Mouse (Mus musculus) limb, embryonic 12.5 days (tissue): ENCODE data around the gene Dnmt1. TPM values are rescaled to one million over a fixed set of nuclear protein-coding genes. Genes with fewer than 3 reads are reported as not detected.

Experiments
- ATAC-seq: fragments of 200-750 bp; cut with Nextera tagmentation; 2 replicates; pipeline ENCODE4 v1.8.0; 2017; ENCODE audit warnings: low read depth, moderate TSS enrichment; ENCODE audit not compliant: insufficient number of reproducible peaks, insufficient read depth, low FRiP score, low TSS enrichment
- H3K27ac ChIP-seq: fragments of 300-500 bp; sonication (generic); 2 replicates; pipeline ENCODE4 v1.5.1; 2016; ENCODE audit warnings: mild to moderate bottlenecking, moderate library complexity
- H3K27me3 ChIP-seq: fragments of 300-500 bp; sonication (generic); 2 replicates; pipeline ENCODE4 v1.6.1; 2016; ENCODE audit warnings: mild to moderate bottlenecking, moderate library complexity
- H3K36me3 ChIP-seq: fragments of 300-500 bp; sonication (generic); 2 replicates; pipeline ENCODE4 v1.6.1; 2016; ENCODE audit warnings: mild to moderate bottlenecking, moderate library complexity
- H3K4me1 ChIP-seq: fragments of 300-500 bp; sonication (generic); replicated peaks from 2 replicates; pipeline ENCODE4 v1.6.1; 2016
- H3K4me2 ChIP-seq: fragments of 300-500 bp; sonication (generic); 2 replicates; pipeline ENCODE4 v1.6.1; 2016; ENCODE audit warnings: mild to moderate bottlenecking, moderate library complexity
- H3K4me3 ChIP-seq: fragments of 300-500 bp; sonication (generic); replicated peaks from 2 replicates; pipeline ENCODE4 v1.5.1; 2016; ENCODE audit warnings: mild to moderate bottlenecking
- H3K9ac ChIP-seq: fragments of 300-500 bp; sonication (generic); replicated peaks from 2 replicates; pipeline ENCODE4 v1.6.1; 2016; ENCODE audit warnings: mild to moderate bottlenecking, moderate library complexity
- H3K9me3 ChIP-seq: fragments of 300-500 bp; sonication (generic); 2 replicates; pipeline ENCODE4 v1.6.1; 2016; ENCODE audit warnings: mild to moderate bottlenecking, moderate library complexity
- WGBS: fragments of 180-500 bp; shearing (Covaris S2); methylation state at CpG from one replicate; pipeline ENCODE4 v1.1.7; 2016; 5-methylcytosine and 5-hydroxymethylcytosine counted together
- polyA plus RNA-seq: library from polyadenylated mRNA; unstranded; fragments of >200 nt; fragmentation: Nextera tagmentation; extraction: Ambion mirVana; gene quantifications from 2 replicates; pipeline ENCODE4 v1.2.1, GENCODE M21; 2016

The Dnmt1 gene
- polyA plus RNA-seq, 1 experiment from 2014 or later: 135 TPM

GRCm38 (mm10) chr9:20976961-20977689 lies 17.4 kb upstream of the Dnmt1 start:
- H3K9me3 ChIP-seq: no peaks in the 10 kb centered on the region
- H3K27me3 ChIP-seq: no peaks in the 10 kb centered on the region
- 2% methylated on average over 4 of the region's 4 CpGs for WGBS
- peak overlapping the region; percentile 85 for H3K4me3 ChIP-seq
- peak overlapping the region; percentile 99 for H3K27ac ChIP-seq
- peak overlapping the region; percentile 93 for H3K4me2 ChIP-seq
- no peak for ATAC-seq
- H3K36me3 ChIP-seq: no peaks in the 10 kb centered on the region
- peaks cover 40% of the 10 kb centered on the region for H3K4me1 ChIP-seq
- H3K9ac ChIP-seq: peak overlapping the region; percentile 91; the same call in 1 of the 2 replicates

DNA sequence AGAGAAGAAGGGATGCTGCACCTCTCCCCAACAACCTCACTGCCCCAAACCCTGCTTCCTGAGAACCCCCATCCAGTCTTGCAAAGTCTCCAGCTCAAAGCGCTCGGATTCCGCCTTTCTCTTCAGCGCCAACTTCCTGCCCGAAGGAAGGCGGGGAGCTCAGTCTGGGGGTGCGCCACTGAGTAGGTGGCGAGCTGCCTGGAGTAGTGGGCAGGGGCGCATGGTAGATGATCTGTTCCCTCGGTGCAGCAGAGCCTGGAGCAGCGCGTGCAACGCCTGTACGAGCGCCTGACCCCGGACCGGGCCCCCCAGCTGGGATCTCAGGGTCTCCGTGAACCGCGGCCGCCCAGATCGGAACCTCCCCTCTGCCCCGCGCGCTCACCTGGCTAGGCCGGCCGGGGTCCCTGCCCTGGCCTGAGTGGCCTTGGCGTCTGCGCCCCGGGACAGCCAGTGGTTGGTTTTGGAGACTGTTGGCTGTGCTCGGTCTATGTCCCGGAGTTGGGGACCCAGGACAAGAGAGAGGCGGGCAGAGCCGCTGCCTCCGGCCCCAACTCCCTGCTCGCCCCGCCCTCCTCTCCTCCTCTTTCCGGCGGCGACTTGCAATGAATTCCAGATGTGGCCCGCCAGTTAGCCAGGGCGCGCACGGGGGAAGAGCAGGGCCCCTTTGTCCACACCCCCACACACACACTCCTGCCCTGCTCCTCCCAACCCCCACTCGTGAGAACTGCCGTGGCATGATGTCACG lies 16.7 kb upstream of the Dnmt1 start, which contains the start of gene S1pr2:
TSS of gene S1pr2 (minus strand) at position 566 of the 745 bp plus-strand sequence.
- no peaks in the 10 kb centered on the region for H3K36me3 ChIP-seq
- peak within 1 kb of the TSS; percentile 91 for H3K9ac ChIP-seq
- WGBS: under 1% methylated on average over 45 of the region's 47 CpGs
- peak within 1 kb of the TSS; percentile 99 for H3K27ac ChIP-seq
- H3K4me1 ChIP-seq: peaks cover 47% of the 10 kb centered on the region
- H3K9me3 ChIP-seq: no peaks in the 10 kb centered on the region
- H3K4me3 ChIP-seq: peak within 1 kb of the TSS; percentile 85
- ATAC-seq: peak; percentile 82
- H3K27me3 ChIP-seq: no peaks in the 10 kb centered on the region
- H3K4me2 ChIP-seq: peak within 1 kb of the TSS; percentile 93

DNA sequence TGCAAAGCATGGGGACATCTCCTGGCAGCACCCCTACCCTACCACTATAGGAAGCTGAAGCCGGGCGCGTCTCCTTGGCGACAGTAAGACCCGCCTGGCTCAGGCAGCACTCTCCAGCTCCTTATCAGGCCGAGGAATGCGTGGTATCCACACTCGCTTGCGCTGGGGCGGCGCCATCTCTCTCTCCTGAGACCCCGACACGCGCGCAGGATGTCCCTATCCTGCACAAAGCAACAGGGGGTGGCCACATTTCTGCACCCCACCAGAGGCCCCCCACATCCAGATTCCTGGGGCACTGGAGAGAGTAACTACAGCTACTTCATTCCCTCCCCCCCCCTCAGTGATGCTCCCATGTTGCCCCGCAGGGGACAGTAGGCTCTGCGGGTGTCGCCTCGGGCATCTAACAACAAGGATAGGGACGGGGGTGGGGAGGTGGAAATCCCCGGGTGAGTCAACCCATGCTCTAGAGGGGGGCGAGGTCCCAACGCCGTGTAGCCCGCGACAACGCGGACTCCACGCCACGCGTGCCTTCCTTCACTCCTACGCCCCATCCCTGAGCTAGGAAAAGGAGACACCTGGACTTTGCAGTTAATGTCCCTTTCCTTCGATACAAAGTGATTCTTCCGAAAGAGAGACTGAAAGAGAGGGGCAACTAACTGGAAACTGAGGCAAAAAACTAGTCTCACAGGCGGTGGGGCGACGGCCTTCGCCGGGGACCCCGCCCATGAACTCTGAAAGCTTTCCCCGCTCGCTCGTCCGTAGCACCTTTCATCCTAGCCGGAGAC lies 15.9 kb upstream of the Dnmt1 start:
- Histone ChIP-seq H3K4me1 (peaks cover 54% of the 10 kb centered on the region), H3K4me2 (peak overlapping the region; percentile 93), H3K36me3 (peaks cover 1% of the 10 kb centered on the region; the same call in 1 of the 2 replicates), H3K27me3 (no peaks in the 10 kb centered on the region), H3K9me3 (no peaks in the 10 kb centered on the region), H3K4me3 (peak overlapping the region; percentile 85), H3K9ac (peak overlapping the region; percentile 91), H3K27ac (peak overlapping the region; percentile 99)
- under 1% methylated on average over 45 of the region's 45 CpGs for WGBS
- no peak for ATAC-seq

DNA sequence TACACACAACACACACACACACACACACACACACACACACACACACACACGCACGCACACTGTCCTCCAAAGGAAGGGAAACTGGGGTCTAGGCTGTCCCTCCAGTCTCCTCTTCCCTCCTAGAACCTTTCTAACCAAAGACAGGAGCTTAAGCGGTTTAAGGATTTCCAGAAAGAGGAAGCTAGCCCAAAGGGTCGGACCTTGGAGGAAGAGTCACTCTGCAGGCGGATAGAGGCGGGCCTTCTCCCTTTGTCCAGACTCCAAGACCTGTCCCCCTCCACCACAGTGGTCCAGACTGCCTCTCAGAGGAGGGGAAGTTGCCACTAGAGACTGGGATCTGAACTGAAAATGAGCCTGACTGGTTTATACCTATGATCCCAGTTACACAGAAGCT lies 14.0 kb upstream of the Dnmt1 start:
- peaks cover 16% of the 10 kb centered on the region for H3K36me3 ChIP-seq
- H3K9ac ChIP-seq: peak overlapping the region; percentile 5; the same call in 1 of the 2 replicates
- no peak for ATAC-seq
- no peaks in the 10 kb centered on the region for H3K9me3 ChIP-seq
- peak overlapping the region; percentile 85 for H3K4me3 ChIP-seq
- WGBS: 47% methylated on average over 4 of the region's 6 CpGs
- peaks cover 54% of the 10 kb centered on the region for H3K4me1 ChIP-seq
- H3K27ac ChIP-seq: peak overlapping the region; percentile 95
- H3K27me3 ChIP-seq: no peaks in the 10 kb centered on the region
- peak overlapping the region; percentile 93 for H3K4me2 ChIP-seq

GRCm38 (mm10) chr9:20973001-20973681 lies 13.5 kb upstream of the Dnmt1 start:
- Histone ChIP-seq H3K27ac (peak overlapping the region; percentile 95), H3K4me1 (peaks cover 54% of the 10 kb centered on the region)
- WGBS: 71% methylated on average over 4 of the region's 4 CpGs

GRCm38 (mm10) chr9:20972141-20972992 lies 12.7 kb upstream of the Dnmt1 start:
- H3K27me3 ChIP-seq: no peaks in the 10 kb centered on the region
- no peaks in the 10 kb centered on the region for H3K9me3 ChIP-seq
- H3K4me2 ChIP-seq: peak overlapping the region; percentile 93
- peak; percentile 43 for ATAC-seq
- H3K27ac ChIP-seq: peak overlapping the region; percentile 95
- WGBS: 23% methylated on average over 28 of the region's 28 CpGs
- H3K4me1 ChIP-seq: peaks cover 53% of the 10 kb centered on the region
- peaks cover 29% of the 10 kb centered on the region for H3K36me3 ChIP-seq
- H3K9ac ChIP-seq: peak overlapping the region; percentile 55
- H3K4me3 ChIP-seq: peak overlapping the region; percentile 85

More at GRCm38 (mm10) chr9:20973001-20973681, 13.5 kb upstream of the Dnmt1 start:
- H3K27me3 ChIP-seq: no peaks in the 10 kb centered on the region
- peak overlapping the region; percentile 85 for H3K4me3 ChIP-seq
- ATAC-seq: no peak
- H3K9ac ChIP-seq: peak overlapping the region; percentile 55
- peak overlapping the region; percentile 93 for H3K4me2 ChIP-seq
- H3K36me3 ChIP-seq: peaks cover 22% of the 10 kb centered on the region
- no peaks in the 10 kb centered on the region for H3K9me3 ChIP-seq

DNA sequence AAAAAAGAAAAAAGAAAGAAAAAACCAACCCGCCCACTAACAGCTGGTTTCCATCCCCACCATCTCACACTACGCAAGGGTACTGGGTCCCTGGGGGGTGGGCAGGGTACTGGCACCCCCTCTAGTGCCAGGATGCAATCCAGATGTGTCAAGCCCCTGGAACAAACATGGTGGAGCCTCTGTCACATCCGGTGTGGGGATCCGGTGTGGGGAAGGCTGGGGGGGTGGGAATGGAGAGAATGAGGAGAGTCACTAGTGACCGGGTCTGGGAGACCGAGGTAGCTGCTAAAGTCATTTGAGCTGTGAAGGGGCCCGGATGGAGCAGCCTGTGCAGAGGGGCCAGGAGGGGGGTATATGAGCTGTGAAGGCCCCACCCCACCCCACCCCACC lies 12.1 kb upstream of the Dnmt1 start:
- ATAC-seq: peak; percentile 72
- peaks cover 47% of the 10 kb centered on the region for H3K4me1 ChIP-seq
- 28% methylated on average over 7 of the region's 7 CpGs for WGBS

GRCm38 (mm10) chr9:20966747-20967146 lies 7.1 kb upstream of the Dnmt1 start:
- H3K4me2 ChIP-seq: no peak overlapping the region
- no peaks in the 10 kb centered on the region for H3K9me3 ChIP-seq
- no peak for ATAC-seq
- 87% methylated on average over 5 of the region's 5 CpGs for WGBS
- no peak overlapping the region for H3K9ac ChIP-seq
- H3K27ac ChIP-seq: no peak overlapping the region
- H3K27me3 ChIP-seq: no peaks in the 10 kb centered on the region
- H3K4me1 ChIP-seq: peaks cover 10% of the 10 kb centered on the region
- H3K36me3 ChIP-seq: peaks cover 75% of the 10 kb centered on the region
- no peak overlapping the region for H3K4me3 ChIP-seq

More for the DNA sequence above, 12.1 kb upstream of the Dnmt1 start:
- Histone ChIP-seq H3K36me3 (peaks cover 36% of the 10 kb centered on the region), H3K27me3 (no peaks in the 10 kb centered on the region), H3K4me2 (peak overlapping the region; percentile 93), H3K9ac (peak overlapping the region; percentile 55), H3K9me3 (no peaks in the 10 kb centered on the region), H3K27ac (peak overlapping the region; percentile 95), H3K4me3 (peak overlapping the region; percentile 85)

DNA sequence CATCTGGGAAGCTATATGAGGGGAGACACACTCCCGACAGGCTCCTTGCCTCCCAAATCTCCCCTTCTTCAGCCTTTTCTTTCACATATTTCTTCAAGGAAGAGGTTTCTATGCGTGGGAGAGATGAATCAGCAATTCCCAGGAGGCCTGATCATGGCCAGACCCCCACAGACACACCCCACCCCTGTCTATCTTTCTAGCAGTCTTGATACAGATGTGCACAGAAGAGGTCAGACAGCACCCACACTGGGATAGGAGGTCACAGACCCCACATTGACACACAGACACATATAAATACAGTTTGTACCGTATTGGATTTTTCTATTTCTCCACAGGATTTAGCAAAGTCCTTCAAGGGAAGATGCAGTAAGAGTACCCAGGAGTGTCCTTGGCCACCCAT lies 6.3 kb upstream of the Dnmt1 start:
- Histone ChIP-seq H3K27me3 (no peaks in the 10 kb centered on the region), H3K9ac (no peak overlapping the region), H3K36me3 (peaks cover 75% of the 10 kb centered on the region), H3K27ac (no peak overlapping the region), H3K9me3 (no peaks in the 10 kb centered on the region), H3K4me3 (no peak overlapping the region), H3K4me1 (peaks cover 3% of the 10 kb centered on the region), H3K4me2 (no peak overlapping the region)
- no peak for ATAC-seq
- WGBS: 82% methylated on average over 3 of the region's 3 CpGs

GRCm38 (mm10) chr9:20965606-20966005 lies 5.9 kb upstream of the Dnmt1 start:
- H3K4me3 ChIP-seq: no peak overlapping the region
- H3K27ac ChIP-seq: no peak overlapping the region
- H3K36me3 ChIP-seq: peaks cover 74% of the 10 kb centered on the region
- H3K9ac ChIP-seq: no peak overlapping the region
- H3K27me3 ChIP-seq: no peaks in the 10 kb centered on the region
- no peaks in the 10 kb centered on the region for H3K4me1 ChIP-seq
- no peak for ATAC-seq
- 85% methylated on average over 3 of the region's 4 CpGs for WGBS
- H3K4me2 ChIP-seq: no peak overlapping the region
- H3K9me3 ChIP-seq: no peaks in the 10 kb centered on the region
